Mouse (Mus musculus): ENCODE data around the gene Adamts20. TPM values are rescaled to one million over a fixed set of nuclear protein-coding genes. Genes with fewer than 3 reads are reported as not detected.
"Not testable (repeated sequence)": the region's sequence is repeated elsewhere in the genome, so short reads cannot be mapped to it uniquely, and the experiment has no call there.

Adamts20 gene
- total RNA-seq, 2 experiments from 2014 or later = 3.6 to 3.7 TPM

- no peak for DNase-seq (ENCODE audit: low spot score in 2 of 2)
Observed at GRCm38 (mm10) chr15:94444437-94445136, 20.6 kb downstream of the Adamts20 start.

GRCm38 (mm10) chr15:94444043-94444436 is 21.2 kb downstream of the Adamts20 start:
- no peak for DNase-seq (ENCODE audit: low spot score in 2 of 2)

- DNase-seq (ENCODE audit: low spot score in 2 of 2) = no peak
Observed at GRCm38 (mm10) chr15:94443025-94443424, 22.2 kb downstream of the Adamts20 start.

GRCm38 (mm10) chr15:94435532-94435931 is 29.7 kb downstream of the Adamts20 start:
- DNase-seq (ENCODE audit: low spot score in 2 of 2) = no peak

GRCm38 (mm10) chr15:94430681-94431405 is 34.4 kb downstream of the Adamts20 start:
- no peak for DNase-seq (ENCODE audit: low spot score in 2 of 2)

GRCm38 (mm10) chr15:94428726-94429125 is 36.5 kb downstream of the Adamts20 start:
- DNase-seq (ENCODE audit: low spot score in 2 of 2) = no peak

GRCm38 (mm10) chr15:94427482-94428214 is 37.6 kb downstream of the Adamts20 start:
- no peak for DNase-seq (ENCODE audit: low spot score in 2 of 2)

- no peak for DNase-seq (ENCODE audit: low spot score in 2 of 2)
Observed at GRCm38 (mm10) chr15:94420526-94420925, 44.7 kb downstream of the Adamts20 start.

- no peak for DNase-seq (ENCODE audit: low spot score in 2 of 2)
Observed at GRCm38 (mm10) chr15:94419167-94419566, 46.1 kb downstream of the Adamts20 start.

- no peak for DNase-seq (ENCODE audit: low spot score in 2 of 2)
Observed at GRCm38 (mm10) chr15:94418427-94418826, 46.8 kb downstream of the Adamts20 start.

- no peak for DNase-seq (ENCODE audit: low spot score in 2 of 2)
Observed at GRCm38 (mm10) chr15:94417216-94418155, 47.7 kb downstream of the Adamts20 start.

- DNase-seq (ENCODE audit: low spot score in 2 of 2) = no peak
Observed at GRCm38 (mm10) chr15:94409832-94410231, 55.4 kb downstream of the Adamts20 start.

GRCm38 (mm10) chr15:94406364-94406763 is 58.9 kb downstream of the Adamts20 start:
- DNase-seq (ENCODE audit: low spot score in 2 of 2) = no peak

- DNase-seq (ENCODE audit: low spot score in 2 of 2) = peak; percentile 60 to 62
Observed at GRCm38 (mm10) chr15:94404071-94404545, 61.1 kb downstream of the Adamts20 start.

- DNase-seq (ENCODE audit: low spot score in 2 of 2) = no peak
Observed at GRCm38 (mm10) chr15:94403461-94404070, 61.7 kb downstream of the Adamts20 start.

GRCm38 (mm10) chr15:94403018-94403417 is 62.2 kb downstream of the Adamts20 start:
- no peak for DNase-seq (ENCODE audit: low spot score in 2 of 2)

GRCm38 (mm10) chr15:94392737-94393136 is 72.5 kb downstream of the Adamts20 start:
- no peak for DNase-seq (ENCODE audit: low spot score in 2 of 2)

GRCm38 (mm10) chr15:94390127-94390526 is 75.1 kb downstream of the Adamts20 start:
- not testable (repeated sequence) for DNase-seq (ENCODE audit: low spot score in 2 of 2)

- DNase-seq (ENCODE audit: low spot score in 2 of 2) = no peak
Observed at GRCm38 (mm10) chr15:94379425-94379824, 85.8 kb downstream of the Adamts20 start.

GRCm38 (mm10) chr15:94372548-94372947 is 92.7 kb downstream of the Adamts20 start:
- DNase-seq (ENCODE audit: low spot score in 2 of 2) = no peak
